Mouse (Mus musculus): Measurements from ENCODE around the gene Ina. TPM values are rescaled to one million over a fixed set of nuclear protein-coding genes. Genes with fewer than 3 reads are reported as not detected.
A peak's percentile ranks its signal among the peaks of the same experiment; 100 is the strongest.

The Ina gene
- polyA plus RNA-seq, 1 experiment from 2014 or later, result 51.0 TPM

- WGBS, result 91% methylated on average over 7 of the region's 7 CpGs
- no peak for DNase-seq (ENCODE audit: low spot score)
Observed at GRCm38 (mm10) chr19:47009420-47009819, 5.1 kb upstream of the Ina start.

GRCm38 (mm10) chr19:47009943-47010342 is 4.6 kb upstream of the Ina start:
- no peak overlapping the region for H3K4me3 ChIP-seq
- no peaks in the 10 kb centered on the region for H3K9me3 ChIP-seq (replicated peaks)
- no peak overlapping the region for H3K27ac ChIP-seq (replicated peaks)
- DNase-seq (ENCODE audit: low spot score), result no peak
- 91% methylated on average over 5 of the region's 5 CpGs for WGBS
- H3K36me3 ChIP-seq, result no peaks in the 10 kb centered on the region
- peaks cover 17% of the 10 kb centered on the region for H3K4me1 ChIP-seq
- H3K27me3 ChIP-seq (ENCODE audit: low read depth, poor library complexity, severe bottlenecking), result peaks cover 37% of the 10 kb centered on the region

More at GRCm38 (mm10) chr19:47009420-47009819, 5.1 kb upstream of the Ina start:
- H3K4me1 ChIP-seq, result peaks cover 12% of the 10 kb centered on the region
- peaks cover 32% of the 10 kb centered on the region for H3K27me3 ChIP-seq (ENCODE audit: low read depth, poor library complexity, severe bottlenecking)
- no peaks in the 10 kb centered on the region for H3K36me3 ChIP-seq
- H3K27ac ChIP-seq (replicated peaks), result no peak overlapping the region
- H3K9me3 ChIP-seq (replicated peaks), result no peaks in the 10 kb centered on the region
- no peak overlapping the region for H3K4me3 ChIP-seq

GRCm38 (mm10) chr19:47012521-47013130 is 1.9 kb upstream of the Ina start:
- Histone ChIP-seq H3K27me3 (ENCODE audit: low read depth, poor library complexity, severe bottlenecking) (peaks cover 63% of the 10 kb centered on the region), H3K27ac (replicated peaks) (no peak overlapping the region), H3K4me1 (peaks cover 33% of the 10 kb centered on the region), H3K36me3 (no peaks in the 10 kb centered on the region), H3K9me3 (replicated peaks) (no peaks in the 10 kb centered on the region), H3K4me3 (no peak overlapping the region)
- no peak for DNase-seq (ENCODE audit: low spot score)
- whole genome bisulfite sequencing, result 92% methylated on average over 15 of the region's 15 CpGs

GRCm38 (mm10) chr19:47013340-47014158 is 949 bp upstream of the Ina start:
- Histone ChIP-seq H3K9me3 (replicated peaks) (no peaks in the 10 kb centered on the region), H3K4me1 (peaks cover 37% of the 10 kb centered on the region), H3K4me3 (peak overlapping the region; percentile 60), H3K27ac (replicated peaks) (peak overlapping the region; percentile 79), H3K27me3 (ENCODE audit: low read depth, poor library complexity, severe bottlenecking) (peaks cover 72% of the 10 kb centered on the region), H3K36me3 (no peaks in the 10 kb centered on the region)
- DNase-seq (ENCODE audit: low spot score), result no peak
- WGBS, result 11% methylated on average over 20 of the region's 20 CpGs

GRCm38 (mm10) chr19:47014159-47014446 is 395 bp upstream of the Ina start:
- H3K27me3 ChIP-seq (ENCODE audit: low read depth, poor library complexity, severe bottlenecking), result peaks cover 74% of the 10 kb centered on the region
- WGBS, result under 1% methylated on average over 11 of the region's 11 CpGs

GRCm38 (mm10) chr19:47015396-47015795 is 898 bp downstream of the Ina start:
- Histone ChIP-seq H3K36me3 (no peaks in the 10 kb centered on the region), H3K27ac (replicated peaks) (peak overlapping the region; percentile 79), H3K4me3 (peak overlapping the region; percentile 60), H3K4me1 (peaks cover 48% of the 10 kb centered on the region), H3K9me3 (replicated peaks) (no peaks in the 10 kb centered on the region), H3K27me3 (ENCODE audit: low read depth, poor library complexity, severe bottlenecking) (peaks cover 79% of the 10 kb centered on the region)
- WGBS, result under 1% methylated on average over 37 of the region's 37 CpGs
- no peak for DNase-seq (ENCODE audit: low spot score)

More at GRCm38 (mm10) chr19:47014159-47014446, 395 bp upstream of the Ina start:
- Histone ChIP-seq H3K4me3 (peak overlapping the region; percentile 60), H3K9me3 (replicated peaks) (no peaks in the 10 kb centered on the region), H3K36me3 (no peaks in the 10 kb centered on the region), H3K27ac (replicated peaks) (peak overlapping the region; percentile 79), H3K4me1 (peaks cover 40% of the 10 kb centered on the region)
- no peak for DNase-seq (ENCODE audit: low spot score)

GRCm38 (mm10) chr19:47015965-47016364 is 1.5 kb downstream of the Ina start:
- peak overlapping the region; percentile 60 for H3K4me3 ChIP-seq
- H3K4me1 ChIP-seq, result peaks cover 48% of the 10 kb centered on the region
- peaks cover 79% of the 10 kb centered on the region for H3K27me3 ChIP-seq (ENCODE audit: low read depth, poor library complexity, severe bottlenecking)
- no peaks in the 10 kb centered on the region for H3K36me3 ChIP-seq
- 3% methylated on average over 9 of the region's 9 CpGs for WGBS
- peak overlapping the region; percentile 79; the same call in 1 of the 2 replicates for H3K27ac ChIP-seq (replicated peaks)
- no peak for DNase-seq (ENCODE audit: low spot score)
- H3K9me3 ChIP-seq (replicated peaks), result no peaks in the 10 kb centered on the region

GRCm38 (mm10) chr19:47016487-47016886 is 2.0 kb downstream of the Ina start:
- no peak overlapping the region for H3K27ac ChIP-seq (replicated peaks)
- DNase-seq (ENCODE audit: low spot score), result peak; percentile 82

GRCm38 (mm10) chr19:47017831-47018230 is 3.3 kb downstream of the Ina start:
- H3K27ac ChIP-seq (replicated peaks), result peak overlapping the region; percentile 71
- peaks cover 48% of the 10 kb centered on the region for H3K4me1 ChIP-seq
- peak overlapping the region; percentile 60 for H3K4me3 ChIP-seq
- no peak for DNase-seq (ENCODE audit: low spot score)
- no peaks in the 10 kb centered on the region for H3K9me3 ChIP-seq (replicated peaks)
- H3K27me3 ChIP-seq (ENCODE audit: low read depth, poor library complexity, severe bottlenecking), result peaks cover 63% of the 10 kb centered on the region
- 6% methylated on average over 3 of the region's 3 CpGs for WGBS
- 0 out of 2 replicates have a peak, but pooled peaks cover 6% of the 10 kb centered on the region for H3K36me3 ChIP-seq

More at GRCm38 (mm10) chr19:47016487-47016886, 2.0 kb downstream of the Ina start:
- WGBS, result under 1% methylated on average over 15 of the region's 15 CpGs
- no peaks in the 10 kb centered on the region for H3K9me3 ChIP-seq (replicated peaks)
- H3K4me3 ChIP-seq, result peak overlapping the region; percentile 60
- H3K36me3 ChIP-seq, result no peaks in the 10 kb centered on the region
- H3K4me1 ChIP-seq, result peaks cover 48% of the 10 kb centered on the region
- peaks cover 76% of the 10 kb centered on the region for H3K27me3 ChIP-seq (ENCODE audit: low read depth, poor library complexity, severe bottlenecking)

- 32% methylated on average over 2 of the region's 2 CpGs for WGBS
- peaks cover 47% of the 10 kb centered on the region for H3K4me1 ChIP-seq
- peaks cover 58% of the 10 kb centered on the region for H3K27me3 ChIP-seq (ENCODE audit: low read depth, poor library complexity, severe bottlenecking)
- H3K27ac ChIP-seq (replicated peaks), result peak overlapping the region; percentile 71
- peak overlapping the region; percentile 60 for H3K4me3 ChIP-seq
- peaks cover 9% of the 10 kb centered on the region; the same call in 1 of the 2 replicates for H3K36me3 ChIP-seq
- DNase-seq (ENCODE audit: low spot score), result no peak
- H3K9me3 ChIP-seq (replicated peaks), result no peaks in the 10 kb centered on the region
Observed at GRCm38 (mm10) chr19:47018330-47018729, 3.8 kb downstream of the Ina start.

- WGBS, result 23% methylated on average over 6 of the region's 6 CpGs
- Histone ChIP-seq H3K9me3 (replicated peaks) (no peaks in the 10 kb centered on the region), H3K27me3 (ENCODE audit: low read depth, poor library complexity, severe bottlenecking) (peaks cover 48% of the 10 kb centered on the region), H3K36me3 (peaks cover 16% of the 10 kb centered on the region; the same call in 1 of the 2 replicates), H3K4me1 (peaks cover 37% of the 10 kb centered on the region), H3K4me3 (peak overlapping the region; percentile 60), H3K27ac (replicated peaks) (peak overlapping the region; percentile 71)
- peak; percentile 57 for DNase-seq (ENCODE audit: low spot score)
Observed at GRCm38 (mm10) chr19:47019326-47019725, 4.8 kb downstream of the Ina start.

- Histone ChIP-seq H3K36me3 (peaks cover 22% of the 10 kb centered on the region; the same call in 1 of the 2 replicates), H3K27ac (replicated peaks) (no peak overlapping the region), H3K9me3 (replicated peaks) (no peaks in the 10 kb centered on the region), H3K4me1 (peaks cover 14% of the 10 kb centered on the region), H3K27me3 (ENCODE audit: low read depth, poor library complexity, severe bottlenecking) (peaks cover 15% of the 10 kb centered on the region), H3K4me3 (no peak overlapping the region)
- WGBS, result 91% methylated on average over 4 of the region's 4 CpGs
- DNase-seq (ENCODE audit: low spot score), result no peak
Observed at GRCm38 (mm10) chr19:47022709-47023108, 8.2 kb downstream of the Ina start.

- peaks cover 11% of the 10 kb centered on the region for H3K4me1 ChIP-seq
- no peak overlapping the region for H3K27ac ChIP-seq (replicated peaks)
- H3K4me3 ChIP-seq, result no peak overlapping the region
- H3K36me3 ChIP-seq, result peaks cover 22% of the 10 kb centered on the region; the same call in 1 of the 2 replicates
- H3K27me3 ChIP-seq (ENCODE audit: low read depth, poor library complexity, severe bottlenecking), result peaks cover 6% of the 10 kb centered on the region
- H3K9me3 ChIP-seq (replicated peaks), result no peaks in the 10 kb centered on the region
- no peak for DNase-seq (ENCODE audit: low spot score)
- 91% methylated on average over 13 of the region's 13 CpGs for WGBS
Observed at GRCm38 (mm10) chr19:47023546-47023945, 9.0 kb downstream of the Ina start.

Measured in midbrain, embryonic 10.5 days (tissue).